Mouse (Mus musculus): ENCODE results near the gene Atg2b.

The Atg2b gene

DNA sequence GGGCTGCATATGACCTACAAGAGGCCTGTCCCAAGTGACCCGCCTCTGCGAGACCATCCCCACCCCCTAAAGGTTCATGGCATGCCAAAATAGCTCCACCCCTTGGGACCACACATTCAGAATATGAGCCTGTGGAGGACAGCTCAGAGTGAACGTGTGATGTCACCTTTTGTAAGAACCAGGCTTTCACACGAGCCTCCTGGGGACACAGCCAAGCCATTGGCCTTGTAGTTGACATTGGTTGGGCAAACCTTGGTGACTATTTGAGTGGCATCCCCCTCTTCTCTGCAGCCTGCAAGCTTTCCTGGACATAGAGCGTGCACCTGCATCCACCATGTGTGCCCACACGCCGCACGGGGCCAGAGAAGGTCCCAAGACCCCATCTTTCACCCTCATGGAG is 97.5 kb downstream of the Atg2b start:
- DNase-seq, result no peak

- DNase-seq, result peak; percentile 58
Measured at GRCm38 (mm10) chr12:105584851-105585250, 100.2 kb downstream of the Atg2b start.

DNA sequence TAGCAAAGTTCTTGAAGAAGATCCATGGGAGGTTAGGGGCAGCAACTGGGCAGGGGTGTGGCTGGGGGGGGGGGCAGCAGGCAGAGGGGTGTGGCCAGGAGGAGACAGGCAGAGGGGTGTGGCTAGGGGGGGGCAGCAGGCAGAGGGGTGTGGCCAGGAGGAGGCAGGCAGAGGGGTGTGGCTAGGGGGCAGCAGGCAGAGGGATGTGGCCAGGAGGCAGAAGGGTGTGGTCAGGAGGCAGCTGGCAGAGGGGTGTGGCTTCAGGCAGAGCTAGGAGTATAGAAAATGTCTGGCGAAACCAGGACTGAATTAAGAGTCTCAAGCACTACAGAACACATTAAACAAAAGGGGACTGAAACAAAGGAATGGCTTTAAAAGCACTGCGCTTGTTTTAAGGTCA is 101.5 kb downstream of the Atg2b start:
- DNase-seq, result no peak

DNA sequence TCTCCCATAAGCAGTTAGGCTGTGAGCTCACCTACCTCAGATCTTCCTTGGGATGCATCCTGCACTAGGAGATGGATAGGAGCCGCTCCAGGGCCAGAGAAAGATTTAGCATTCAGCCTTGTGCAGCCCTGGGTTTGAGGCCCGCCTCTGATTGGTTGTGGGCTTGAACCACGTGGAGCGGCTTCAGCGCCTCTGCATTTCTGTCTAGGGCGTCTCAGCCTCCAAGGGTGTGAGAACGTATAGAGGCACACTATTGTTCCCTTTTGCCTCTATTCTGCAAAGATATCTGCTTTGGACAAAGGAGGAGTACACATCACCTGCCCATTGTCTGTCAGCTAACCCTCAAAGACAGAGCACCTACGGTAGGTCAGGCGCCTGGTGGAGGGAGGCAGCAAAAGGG is 102.5 kb downstream of the Atg2b start:
- DNase-seq, result no peak

DNA sequence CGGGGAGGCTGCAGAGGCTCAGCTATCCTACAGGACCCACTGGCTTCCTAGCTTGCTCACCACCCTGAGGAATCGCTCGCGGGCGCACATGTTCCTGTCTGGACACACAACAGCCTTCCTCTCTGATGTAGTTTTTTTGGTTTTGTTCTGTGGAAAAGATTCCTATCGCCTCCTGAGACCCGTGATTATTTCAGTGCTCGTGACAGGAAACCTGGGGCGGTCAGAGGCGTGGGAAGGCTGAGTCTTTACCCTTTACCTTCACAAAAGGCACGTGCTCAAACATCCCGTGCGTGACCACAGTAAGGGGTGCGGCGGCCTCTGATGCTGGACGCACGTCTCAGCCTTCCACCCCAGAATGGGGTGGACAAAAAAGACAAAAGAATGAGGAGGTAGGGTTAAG is 104.5 kb downstream of the Atg2b start:
- DNase-seq, result no peak

DNA sequence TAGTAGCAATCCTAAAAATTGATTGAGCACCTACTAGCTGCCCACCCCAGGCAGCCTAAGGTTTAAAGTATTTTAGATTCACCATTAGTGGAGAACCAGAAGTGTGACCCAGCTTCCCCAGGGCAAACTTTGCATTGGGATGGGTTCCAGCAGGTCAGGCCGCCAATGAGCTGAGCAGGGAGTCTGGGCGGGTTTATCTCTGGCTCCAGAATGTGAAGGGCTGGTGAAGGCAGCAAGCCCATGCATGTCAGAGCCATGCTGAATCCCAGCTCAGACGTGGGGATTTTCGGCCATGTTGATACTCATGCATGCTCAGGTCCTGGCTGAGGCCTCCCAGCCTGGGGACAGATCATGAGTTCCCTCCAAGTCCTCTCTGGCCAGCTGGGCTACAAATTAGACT is 110.7 kb downstream of the Atg2b start:
- DNase-seq, result no peak

DNA sequence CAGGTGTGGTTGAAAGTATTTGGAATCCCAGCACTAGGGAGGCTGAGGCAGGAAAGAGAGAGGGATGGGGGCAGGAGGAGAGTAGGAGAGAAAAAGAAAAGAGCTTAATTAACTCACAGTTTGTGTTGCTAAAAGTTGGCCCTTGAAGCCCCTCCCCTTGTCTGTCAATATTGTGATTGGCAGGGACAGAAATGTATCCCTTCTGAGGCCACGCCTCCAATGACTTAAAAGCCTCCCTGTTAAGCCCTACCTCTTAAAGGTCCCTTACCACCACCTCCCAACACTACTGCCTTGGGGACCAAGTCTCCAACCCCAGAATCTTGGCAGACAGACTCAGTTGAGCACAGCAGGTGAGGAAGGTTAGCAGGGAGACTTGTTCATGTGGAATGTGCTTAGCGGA is 112.4 kb downstream of the Atg2b start:
- DNase-seq, result no peak

GRCm38 (mm10) chr12:105571867-105572266 is 113.1 kb downstream of the Atg2b start:
- no peak for DNase-seq

All from layer of hippocampus, adult 9-11 months (tissue).